Mouse (Mus musculus) liver, embryonic 13.5 days (tissue): Measurements from ENCODE around the gene Hdlbp. TPM values are rescaled to one million over a fixed set of nuclear protein-coding genes. Genes with fewer than 3 reads are reported as not detected.
"Not testable (repeated sequence)": the region's sequence is repeated elsewhere in the genome, so short reads cannot be mapped to it uniquely, and the experiment has no call there.

ENCODE experiments used
- ATAC-seq: fragments of 200-750 bp; cut with Nextera tagmentation; 2 replicates; pipeline ENCODE4 v1.8.0; 2017; ENCODE audit warnings: low read depth, mild to moderate bottlenecking, moderate number of reproducible peaks, moderate library complexity
- DNase-seq: peaks from one replicate; pipeline ENCODE4 v3.0.0; 2022
- H3K27ac ChIP-seq: fragments of 300-500 bp; sonication (generic); 2 replicates; pipeline ENCODE4 v1.5.1; 2015; ENCODE audit warnings: moderate library complexity, mild to moderate bottlenecking, inconsistent platforms
- H3K27me3 ChIP-seq: fragments of 300-500 bp; sonication (generic); 2 replicates; pipeline ENCODE4 v1.6.1; 2015; ENCODE audit warnings: mild to moderate bottlenecking, inconsistent platforms
- H3K36me3 ChIP-seq: fragments of 300-500 bp; sonication (generic); 2 replicates; pipeline ENCODE4 v1.6.1; 2015; ENCODE audit warnings: mild to moderate bottlenecking, inconsistent platforms
- H3K4me1 ChIP-seq: fragments of 300-500 bp; sonication (generic); replicated peaks from 2 replicates; pipeline ENCODE4 v1.6.1; 2015; ENCODE audit warnings: inconsistent platforms
- H3K4me2 ChIP-seq: fragments of 300-500 bp; sonication (generic); 2 replicates; pipeline ENCODE4 v1.6.1; 2015; ENCODE audit warnings: inconsistent platforms, mild to moderate bottlenecking, moderate library complexity
- H3K4me3 ChIP-seq: fragments of 300-500 bp; sonication (generic); replicated peaks from 2 replicates; pipeline ENCODE4 v1.5.1; 2015; ENCODE audit warnings: mild to moderate bottlenecking, inconsistent platforms
- H3K9ac ChIP-seq: fragments of 300-500 bp; sonication (generic); 2 replicates; pipeline ENCODE4 v1.6.1; 2015; ENCODE audit warnings: mild to moderate bottlenecking, inconsistent platforms
- H3K9me3 ChIP-seq: fragments of 300-500 bp; sonication (generic); replicated peaks from 2 replicates; pipeline ENCODE4 v1.6.1; 2016; ENCODE audit warnings: inconsistent platforms
- WGBS: fragments of 180-500 bp; shearing (Covaris S2); methylation state at CpG from one replicate; pipeline ENCODE4 v1.1.7; 2015; ENCODE audit not compliant: insufficient replicate concordance; 5-methylcytosine and 5-hydroxymethylcytosine counted together
- polyA plus RNA-seq: library from polyadenylated mRNA; unstranded; fragments of >200 nt; fragmentation: Nextera tagmentation; extraction: Ambion mirVana; gene quantifications from 2 replicates; pipeline ENCODE4 v1.2.1, GENCODE M21; 2015

Hdlbp gene
- polyA plus RNA-seq, 1 experiment from 2014 or later: 89.5 TPM

- ATAC-seq: no peak
- peaks cover 48% of the 10 kb centered on the region for H3K4me1 ChIP-seq
- no peaks in the 10 kb centered on the region for H3K9me3 ChIP-seq
- H3K9ac ChIP-seq: peak overlapping the region; percentile 91
- H3K27me3 ChIP-seq: no peaks in the 10 kb centered on the region
- H3K4me3 ChIP-seq: peak overlapping the region; percentile 88
- WGBS: 2% methylated on average over 23 of the region's 23 CpGs
- H3K36me3 ChIP-seq: peaks cover 3% of the 10 kb centered on the region; the same call in 1 of the 2 replicates
- H3K27ac ChIP-seq: peak overlapping the region; percentile 97
- peak; percentile 43 for DNase-seq
- H3K4me2 ChIP-seq: peak overlapping the region; percentile 88
These were observed 965 bp upstream of the Hdlbp start for GRCm38 (mm10) chr1:93479476-93480083.

DNA sequence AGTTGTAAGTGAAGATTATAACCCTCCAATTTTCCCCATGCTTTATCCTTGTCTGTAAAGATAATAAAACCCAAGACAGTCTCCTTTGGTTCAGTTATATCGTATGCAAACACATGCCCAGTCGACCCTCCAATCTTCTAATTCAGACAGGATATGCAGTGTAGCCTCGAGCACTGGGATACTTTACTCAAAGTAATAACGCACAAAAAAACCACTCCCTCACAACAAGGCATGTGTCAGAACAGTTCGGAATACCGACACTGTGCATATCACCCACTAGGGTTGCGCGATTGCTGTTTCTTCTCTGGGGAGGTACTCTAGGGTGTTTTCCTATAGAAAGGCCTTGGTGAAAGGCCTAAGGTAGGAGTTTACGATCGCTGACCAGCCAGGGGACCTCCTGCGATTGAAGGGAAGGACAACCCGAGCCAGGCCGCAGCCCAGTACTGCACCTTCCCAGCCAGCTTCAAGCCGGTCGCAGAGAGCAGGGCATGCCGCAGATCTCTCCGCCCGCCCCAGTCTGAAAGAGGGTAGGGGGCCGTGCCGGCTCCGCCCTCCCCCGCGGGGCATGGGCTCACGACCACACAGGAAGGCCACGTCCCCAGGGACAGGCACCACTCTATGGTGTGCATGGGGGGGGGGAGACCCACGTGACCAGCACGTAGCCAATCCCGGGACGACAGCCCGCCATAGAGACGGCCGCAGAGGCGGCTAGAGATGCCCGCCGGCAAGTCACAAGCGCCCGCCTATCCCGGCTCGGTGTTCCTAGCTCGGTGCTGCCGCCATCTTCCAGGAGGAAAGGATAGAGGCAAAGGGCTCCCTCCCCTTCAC, 643 bp downstream of the Hdlbp start:
- Histone ChIP-seq H3K9me3 (no peaks in the 10 kb centered on the region), H3K4me3 (peak overlapping the region; percentile 88), H3K36me3 (peaks cover 6% of the 10 kb centered on the region; the same call in 1 of the 2 replicates), H3K27me3 (no peaks in the 10 kb centered on the region), H3K9ac (peak overlapping the region; percentile 91), H3K4me2 (peak overlapping the region; percentile 88), H3K4me1 (peaks cover 45% of the 10 kb centered on the region), H3K27ac (peak overlapping the region; percentile 97)
- ATAC-seq (peak; percentile 89), DNase-seq (peak; percentile 90)
- under 1% methylated on average over 41 of the region's 41 CpGs for WGBS

- Histone ChIP-seq H3K9ac (no peak overlapping the region), H3K27ac (0 out of 2 replicates have a peak overlapping the region, but pooled peaks have one; percentile 26), H3K4me1 (peaks cover 33% of the 10 kb centered on the region), H3K36me3 (0 out of 2 replicates have a peak, but pooled peaks cover 3% of the 10 kb centered on the region), H3K9me3 (no peaks in the 10 kb centered on the region), H3K4me3 (no peak overlapping the region), H3K4me2 (no peak overlapping the region), H3K27me3 (no peaks in the 10 kb centered on the region)
- ATAC-seq: no peak
- WGBS: 76% methylated on average over 3 of the region's 3 CpGs
- DNase-seq: no peak
These were observed 2.9 kb downstream of the Hdlbp start for GRCm38 (mm10) chr1:93475694-93476093.

GRCm38 (mm10) chr1:93468626-93469025, 10.0 kb downstream of the Hdlbp start:
- Histone ChIP-seq H3K4me2 (no peak overlapping the region), H3K9ac (no peak overlapping the region), H3K4me1 (peaks cover 5% of the 10 kb centered on the region; the same call in 1 of the 2 replicates), H3K27me3 (no peaks in the 10 kb centered on the region), H3K27ac (no peak overlapping the region), H3K4me3 (no peak overlapping the region), H3K9me3 (no peaks in the 10 kb centered on the region), H3K36me3 (no peaks in the 10 kb centered on the region)
- ATAC-seq (no peak), DNase-seq (no peak)
- WGBS: 82% methylated on average over 4 of the region's 4 CpGs

- no peak overlapping the region for H3K27ac ChIP-seq
- no peak overlapping the region for H3K4me3 ChIP-seq
- no peak overlapping the region for H3K9ac ChIP-seq
- H3K27me3 ChIP-seq: no peaks in the 10 kb centered on the region
- DNase-seq: no peak
- no peak overlapping the region for H3K4me2 ChIP-seq
- no peak for ATAC-seq
- no peaks in the 10 kb centered on the region for H3K9me3 ChIP-seq
- H3K4me1 ChIP-seq: peaks cover 5% of the 10 kb centered on the region; the same call in 1 of the 2 replicates
- no peaks in the 10 kb centered on the region for H3K36me3 ChIP-seq
These were observed 12.9 kb downstream of the Hdlbp start for GRCm38 (mm10) chr1:93465746-93466145.

- Histone ChIP-seq H3K4me2 (no peak overlapping the region), H3K27ac (no peak overlapping the region), H3K4me1 (peaks cover 5% of the 10 kb centered on the region; the same call in 1 of the 2 replicates), H3K36me3 (no peaks in the 10 kb centered on the region), H3K27me3 (no peaks in the 10 kb centered on the region), H3K4me3 (no peak overlapping the region), H3K9me3 (no peaks in the 10 kb centered on the region), H3K9ac (no peak overlapping the region)
- no peak for ATAC-seq
- no peak for DNase-seq
These were observed 13.5 kb downstream of the Hdlbp start for GRCm38 (mm10) chr1:93465066-93465465.

GRCm38 (mm10) chr1:93459101-93459500, 19.5 kb downstream of the Hdlbp start:
- Histone ChIP-seq H3K4me3 (no peak overlapping the region), H3K4me2 (no peak overlapping the region), H3K4me1 (no peaks in the 10 kb centered on the region; the same call in none of the 2 replicates), H3K27ac (no peak overlapping the region), H3K27me3 (no peaks in the 10 kb centered on the region), H3K36me3 (no peaks in the 10 kb centered on the region), H3K9ac (no peak overlapping the region), H3K9me3 (no peaks in the 10 kb centered on the region)
- DNase-seq: no peak
- 55% methylated on average over 3 of the region's 3 CpGs for WGBS
- no peak for ATAC-seq

GRCm38 (mm10) chr1:93458357-93458756, 20.3 kb downstream of the Hdlbp start:
- no peak overlapping the region for H3K9ac ChIP-seq
- no peak overlapping the region for H3K27ac ChIP-seq
- no peaks in the 10 kb centered on the region for H3K36me3 ChIP-seq
- H3K27me3 ChIP-seq: no peaks in the 10 kb centered on the region
- H3K9me3 ChIP-seq: no peaks in the 10 kb centered on the region
- no peak overlapping the region for H3K4me2 ChIP-seq
- no peak for ATAC-seq
- 40% methylated on average over 1 of the region's 1 CpGs for WGBS
- H3K4me1 ChIP-seq: no peaks in the 10 kb centered on the region; the same call in 1 of the 2 replicates
- DNase-seq: no peak
- no peak overlapping the region for H3K4me3 ChIP-seq

DNA sequence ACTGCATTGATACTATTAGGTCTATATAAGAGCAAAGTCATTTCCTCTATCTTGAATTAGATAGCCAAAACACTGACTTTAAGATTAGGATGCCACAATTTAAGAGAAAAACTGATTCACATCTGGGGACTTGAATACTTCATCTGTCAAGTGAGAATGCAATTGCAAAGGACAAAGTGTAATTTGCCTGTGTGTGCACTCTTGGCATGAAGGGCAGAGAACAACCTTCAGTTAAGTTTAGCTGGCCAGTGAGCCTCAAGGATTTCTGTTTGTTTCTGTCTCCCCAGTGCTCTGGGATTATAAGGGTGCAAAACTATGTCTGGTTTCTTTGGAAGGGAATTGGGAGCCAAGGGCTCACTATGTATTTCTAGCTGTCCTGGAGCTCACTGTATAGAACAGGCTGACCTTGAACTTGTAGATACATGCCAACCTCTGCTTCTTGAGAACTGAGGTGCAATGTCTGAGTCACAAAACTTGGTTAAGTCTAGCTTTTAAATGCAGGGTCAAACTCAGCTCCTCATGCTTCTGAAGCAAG, 24.8 kb downstream of the Hdlbp start:
- Histone ChIP-seq H3K9ac (no peak overlapping the region), H3K4me1 (no peaks in the 10 kb centered on the region; the same call in 1 of the 2 replicates), H3K27me3 (no peaks in the 10 kb centered on the region), H3K4me2 (no peak overlapping the region), H3K36me3 (no peaks in the 10 kb centered on the region), H3K9me3 (no peaks in the 10 kb centered on the region), H3K27ac (no peak overlapping the region), H3K4me3 (no peak overlapping the region)
- ATAC-seq (no peak), DNase-seq (no peak)

DNA sequence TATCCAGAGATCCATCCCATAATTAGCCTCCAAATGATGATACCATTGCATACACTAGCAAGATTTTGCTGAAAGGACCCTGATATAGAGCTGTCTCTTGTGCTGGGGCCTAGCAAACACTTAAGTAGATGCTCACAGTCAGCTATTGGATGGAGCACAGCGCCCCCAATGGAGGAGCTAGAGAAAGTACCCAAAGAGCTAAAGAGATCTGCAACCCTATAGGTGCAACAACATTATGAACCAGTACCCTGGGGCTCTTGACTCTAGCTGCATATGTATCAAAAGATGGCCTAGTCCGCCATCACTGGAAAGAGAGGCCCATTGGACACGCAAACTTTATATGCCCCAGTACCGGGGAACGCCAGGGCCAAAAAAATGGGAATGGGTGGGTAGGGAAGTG, 28.5 kb downstream of the Hdlbp start:
- ATAC-seq, H3K4me2 ChIP-seq, H3K36me3 ChIP-seq, H3K9me3 ChIP-seq, H3K27me3 ChIP-seq, H3K9ac ChIP-seq, DNase-seq, H3K27ac ChIP-seq, H3K4me3 ChIP-seq: not testable (repeated sequence)
- WGBS: 75% methylated on average over 5 of the region's 5 CpGs
- H3K4me1 ChIP-seq: peaks cover 21% of the 10 kb centered on the region

GRCm38 (mm10) chr1:93445822-93446162, 32.8 kb downstream of the Hdlbp start:
- H3K4me1 ChIP-seq: peaks cover 45% of the 10 kb centered on the region
- WGBS: 21% methylated on average over 3 of the region's 3 CpGs
- ATAC-seq (peak; percentile 10), DNase-seq (no peak)
- H3K36me3 ChIP-seq: peaks cover 17% of the 10 kb centered on the region
- H3K27me3 ChIP-seq: no peaks in the 10 kb centered on the region
- no peaks in the 10 kb centered on the region for H3K9me3 ChIP-seq
- H3K4me2 ChIP-seq: peak overlapping the region; percentile 90
- H3K27ac ChIP-seq: peak overlapping the region; percentile 89
- H3K9ac ChIP-seq: peak overlapping the region; percentile 91
- peak overlapping the region; percentile 87 for H3K4me3 ChIP-seq
